Mouse (Mus musculus) urinary bladder, postnatal 10 days (tissue): Measurements from ENCODE around the gene Gm17657.
"Not testable (repeated sequence)": the region's sequence is repeated elsewhere in the genome, so short reads cannot be mapped to it uniquely, and the experiment has no call there.

ENCODE experiments used
- DNase-seq: peaks from one replicate; pipeline ENCODE4 v3.0.0; 2022; ENCODE audit warnings: low spot score

The Gm17657 gene

DNA sequence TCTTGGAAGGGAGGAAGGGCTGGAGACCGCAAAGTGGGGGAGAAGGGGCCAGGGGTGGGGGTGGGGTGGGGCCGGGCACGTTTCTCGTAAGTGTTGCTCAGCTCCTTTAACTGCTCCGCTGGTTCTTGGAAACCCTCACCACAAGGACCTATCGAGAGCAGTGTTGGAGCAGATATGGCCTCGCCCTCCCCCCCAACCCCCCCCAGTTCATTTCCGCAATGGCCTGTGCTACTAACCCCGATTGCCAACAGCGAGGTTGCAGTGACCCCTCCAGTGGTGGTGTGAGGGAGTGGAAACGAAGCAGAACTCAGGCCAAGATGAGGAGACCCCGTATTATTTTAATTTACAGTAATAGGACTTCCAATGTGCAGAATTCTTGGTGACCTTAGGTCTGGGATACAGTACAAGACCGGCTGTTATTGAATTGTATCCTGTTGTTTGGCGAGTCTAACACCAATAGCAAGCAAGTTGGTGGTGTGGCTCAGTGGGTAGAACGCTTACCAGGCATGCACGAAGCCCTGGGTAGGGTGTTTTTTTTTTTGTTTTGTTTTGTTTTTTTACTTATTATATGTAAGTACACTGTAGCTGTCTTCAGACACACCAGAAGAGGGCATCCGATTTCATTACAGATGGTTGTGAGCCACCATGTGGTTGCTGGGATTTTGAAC lies 48.5 kb downstream of the Gm17657 start:
- DNase-seq = no peak

DNA sequence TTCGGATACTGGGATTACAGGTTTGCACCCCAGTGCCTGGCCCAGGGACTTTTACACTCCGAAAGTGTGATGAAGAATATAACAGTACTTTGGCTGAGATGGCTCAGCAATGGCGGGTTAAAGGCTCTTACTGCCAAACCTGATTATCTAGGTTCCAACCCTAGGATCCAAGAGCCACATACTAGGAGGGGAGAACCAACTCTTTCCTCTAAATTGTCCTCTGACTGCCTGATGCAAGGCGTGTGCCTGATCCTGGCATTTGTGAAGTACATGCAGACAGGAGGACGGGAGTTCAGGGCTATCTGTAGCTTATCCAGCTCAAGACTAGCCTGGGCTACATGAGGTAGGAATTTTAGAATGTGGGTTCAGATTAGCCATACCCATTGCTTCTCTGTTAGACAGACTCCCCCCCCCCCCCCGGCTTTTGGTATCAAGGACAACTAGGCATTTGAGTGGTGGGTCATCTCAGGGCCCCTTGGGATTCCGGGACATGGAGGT lies 49.1 kb downstream of the Gm17657 start:
- no peak for DNase-seq

DNA sequence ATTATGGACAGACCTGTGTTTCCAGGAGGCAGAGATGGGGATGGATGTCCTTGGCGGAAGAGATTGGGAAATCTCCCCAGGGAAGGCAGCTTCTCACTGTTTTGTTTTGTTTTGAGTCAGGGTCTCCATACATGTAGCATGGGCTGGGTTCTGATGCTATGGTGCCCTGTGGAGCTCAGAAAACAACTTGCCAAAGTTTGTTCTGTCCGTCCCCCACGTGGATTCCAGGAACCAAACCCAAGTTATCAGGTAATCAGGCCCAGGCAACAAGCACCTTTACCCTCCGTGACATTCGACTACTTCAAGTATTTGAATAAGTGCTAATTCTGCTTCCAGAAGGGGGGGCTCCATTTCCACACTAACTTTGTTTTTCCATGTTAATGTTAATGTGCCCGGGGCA lies 49.9 kb downstream of the Gm17657 start:
- DNase-seq = no peak

DNA sequence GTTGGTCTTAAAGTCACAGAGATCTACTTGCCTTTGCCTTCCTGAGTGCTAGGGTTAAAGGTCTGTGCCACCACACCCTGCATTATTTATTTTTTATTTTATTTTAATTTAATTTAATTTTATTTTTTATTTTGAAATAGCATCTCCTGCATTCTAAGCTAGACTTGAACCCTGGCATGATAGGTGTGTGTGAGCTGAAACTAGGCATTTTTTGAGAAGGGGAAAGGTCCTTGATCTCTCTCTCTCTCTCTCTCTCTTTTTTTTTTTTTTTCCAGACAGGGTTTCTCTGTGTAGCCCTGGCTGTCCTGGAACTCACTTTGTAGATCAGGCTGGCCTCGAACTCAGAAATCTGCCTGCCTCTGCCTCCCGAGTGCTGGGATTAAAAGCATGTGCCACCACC lies 50.5 kb downstream of the Gm17657 start:
- DNase-seq = not testable (repeated sequence)

DNA sequence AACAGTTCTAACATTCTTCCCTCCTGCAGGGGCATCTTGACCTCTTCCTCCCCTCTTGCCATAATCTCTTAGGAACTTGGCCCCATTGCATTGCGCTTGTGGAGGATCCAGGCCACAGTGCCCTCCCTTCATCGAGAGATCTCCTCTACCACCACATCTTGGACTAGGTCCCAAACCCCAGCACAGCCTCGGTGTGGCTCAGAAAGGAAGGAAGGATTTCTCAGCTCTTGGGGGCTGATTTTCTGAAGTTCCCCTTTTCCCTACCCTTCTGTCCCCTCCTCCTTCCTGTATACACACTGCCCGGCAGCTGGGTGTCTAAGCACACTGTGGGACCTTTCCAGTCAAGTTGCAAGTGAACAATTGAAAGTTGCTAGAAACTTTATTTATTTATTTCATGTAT lies 51.4 kb downstream of the Gm17657 start:
- no peak for DNase-seq

DNA sequence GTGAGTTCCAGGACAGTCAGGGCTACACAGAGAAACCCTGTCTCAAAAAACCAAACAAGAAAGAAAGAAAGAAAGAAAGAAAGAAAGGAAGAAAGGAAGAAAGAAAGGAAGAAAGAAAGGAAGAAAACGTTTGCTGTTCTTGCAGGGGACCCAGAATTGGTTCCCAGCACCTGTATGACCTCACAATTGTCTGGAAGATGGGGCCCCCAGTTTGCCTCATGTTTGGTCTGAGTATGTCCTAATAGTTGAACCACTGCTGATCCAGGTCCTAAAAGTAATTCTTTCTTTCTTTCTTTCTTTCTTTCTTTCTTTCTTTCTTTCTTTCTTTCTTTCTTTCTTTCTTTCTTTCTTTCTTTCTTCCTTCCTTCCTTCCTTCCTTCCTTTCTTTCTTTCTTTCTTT lies 52.0 kb downstream of the Gm17657 start:
- DNase-seq = not testable (repeated sequence)

DNA sequence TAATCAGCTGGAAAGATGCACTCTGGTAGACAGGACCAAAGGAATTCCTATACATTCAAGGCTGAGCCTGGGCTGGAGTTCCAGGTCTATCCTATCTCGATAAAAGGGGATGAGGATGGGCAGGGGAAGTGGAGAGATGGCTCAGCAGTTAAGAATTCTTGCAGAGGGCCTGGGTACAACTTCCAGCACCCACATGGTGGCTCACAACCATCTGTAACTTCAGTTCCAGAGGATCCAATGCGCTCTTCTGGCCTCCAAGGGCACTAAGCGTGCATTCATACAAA lies 52.4 kb downstream of the Gm17657 start:
- DNase-seq = no peak

DNA sequence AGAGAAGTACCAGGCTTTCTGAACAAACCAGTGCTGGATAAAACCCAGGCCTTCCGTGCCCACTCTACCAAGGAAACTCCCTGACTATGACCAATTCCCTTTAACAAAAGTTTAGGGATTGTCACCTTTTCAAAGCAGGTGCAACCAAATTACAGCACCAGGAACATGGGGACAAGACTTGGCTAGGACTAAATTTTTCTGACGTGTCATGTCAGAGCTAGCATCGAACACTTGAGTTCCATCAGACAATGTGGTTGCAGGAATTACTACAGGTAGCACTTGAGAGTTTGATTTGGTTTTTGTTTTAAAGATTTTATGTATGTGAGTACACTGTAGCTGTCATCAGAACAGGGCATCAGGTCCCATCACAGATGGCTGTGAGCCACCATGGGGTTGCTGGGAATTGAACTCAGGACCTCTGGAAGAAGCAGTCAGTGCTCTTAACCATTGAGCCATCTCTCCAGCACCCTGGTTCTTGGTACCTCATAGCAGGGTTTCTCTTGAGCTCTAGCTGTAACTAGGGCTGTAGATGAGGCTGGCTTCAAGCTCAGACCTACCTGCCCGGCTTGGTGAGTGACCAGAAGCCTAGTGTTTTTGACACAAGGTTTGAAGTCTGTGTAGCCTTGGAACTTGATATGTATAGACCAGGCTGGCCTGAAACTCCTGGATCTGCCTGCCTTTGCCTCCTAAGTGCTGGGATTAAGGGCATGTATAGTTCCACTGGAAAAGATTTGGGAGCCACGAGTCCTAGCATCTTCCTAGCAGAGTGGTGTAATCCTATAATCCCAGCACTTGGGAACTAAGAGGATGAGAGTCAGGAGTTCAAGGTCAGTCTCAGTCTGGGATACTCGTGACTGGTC lies 53.0 kb downstream of the Gm17657 start:
- DNase-seq = no peak

DNA sequence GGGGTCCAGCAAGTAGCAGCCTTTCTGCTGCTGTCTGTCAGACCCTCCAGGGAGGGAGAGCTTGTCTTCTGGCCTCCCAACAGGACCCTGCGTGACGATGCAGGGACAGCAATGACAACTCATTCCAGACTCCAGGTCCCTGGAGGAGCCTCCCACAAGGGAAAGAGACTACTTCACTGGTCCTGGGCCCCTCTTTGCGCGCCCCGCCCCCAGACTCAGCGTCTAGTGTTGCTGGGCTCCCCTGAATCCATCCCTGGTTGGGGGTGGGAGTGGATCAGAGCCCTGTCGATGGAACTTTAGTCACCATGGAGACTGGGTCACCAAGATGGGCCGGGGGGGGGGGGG lies 54.7 kb downstream of the Gm17657 start:
- DNase-seq = no peak

DNA sequence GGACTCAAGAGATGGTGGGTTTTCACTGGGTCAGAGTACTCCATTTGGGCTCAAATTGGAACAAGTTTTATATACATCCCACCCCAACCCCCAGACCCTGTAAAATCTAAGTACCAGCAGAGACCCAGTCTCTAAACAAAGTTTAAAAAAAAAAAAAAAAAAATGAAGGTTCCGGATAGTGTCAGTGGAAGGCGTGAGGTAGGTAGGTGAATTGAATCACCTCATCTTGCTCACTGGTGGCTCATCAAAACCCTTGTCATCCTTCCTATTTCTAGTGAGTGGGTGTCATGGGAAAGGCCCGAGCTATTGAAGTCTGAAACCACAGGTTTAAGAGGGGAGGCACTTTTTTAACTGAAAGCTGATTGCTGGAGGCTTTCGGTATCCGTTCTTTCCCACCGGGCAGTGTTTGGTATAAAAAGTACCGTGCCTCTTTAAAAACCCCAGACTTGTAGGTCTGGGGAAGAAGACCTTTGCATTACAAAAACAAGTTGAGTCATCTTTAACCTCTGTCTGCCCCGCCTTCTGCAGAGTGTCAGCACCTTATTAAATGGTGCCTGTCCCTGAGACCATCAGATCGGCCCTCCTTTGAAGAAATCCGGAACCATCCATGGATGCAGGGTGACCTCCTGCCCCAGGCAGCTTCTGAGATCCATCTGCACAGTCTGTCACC lies 55.2 kb downstream of the Gm17657 start:
- no peak for DNase-seq

DNA sequence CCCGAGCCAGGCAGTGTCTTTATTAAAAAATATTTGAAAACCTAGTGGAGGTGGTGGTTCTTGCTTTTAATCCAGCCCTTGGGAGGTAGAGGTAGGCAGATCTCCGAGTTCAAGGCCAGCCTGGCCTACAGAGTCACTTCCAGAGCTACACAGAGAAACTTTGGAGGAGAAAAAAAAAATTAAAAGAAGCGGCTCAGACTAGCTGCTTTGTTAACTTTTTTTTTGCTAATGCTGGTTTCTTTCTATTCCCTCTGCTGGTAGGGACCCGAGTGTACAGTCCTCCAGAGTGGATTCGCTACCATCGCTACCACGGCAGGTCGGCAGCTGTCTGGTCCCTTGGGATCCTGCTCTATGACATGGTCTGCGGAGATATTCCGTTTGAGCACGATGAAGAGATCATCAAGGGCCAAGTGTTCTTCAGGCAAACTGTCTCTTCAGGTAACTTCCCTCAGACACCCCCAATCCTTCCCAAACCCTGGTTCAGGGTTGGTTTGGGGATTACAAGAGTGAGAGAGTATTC lies 55.9 kb downstream of the Gm17657 start:
- no peak for DNase-seq

DNA sequence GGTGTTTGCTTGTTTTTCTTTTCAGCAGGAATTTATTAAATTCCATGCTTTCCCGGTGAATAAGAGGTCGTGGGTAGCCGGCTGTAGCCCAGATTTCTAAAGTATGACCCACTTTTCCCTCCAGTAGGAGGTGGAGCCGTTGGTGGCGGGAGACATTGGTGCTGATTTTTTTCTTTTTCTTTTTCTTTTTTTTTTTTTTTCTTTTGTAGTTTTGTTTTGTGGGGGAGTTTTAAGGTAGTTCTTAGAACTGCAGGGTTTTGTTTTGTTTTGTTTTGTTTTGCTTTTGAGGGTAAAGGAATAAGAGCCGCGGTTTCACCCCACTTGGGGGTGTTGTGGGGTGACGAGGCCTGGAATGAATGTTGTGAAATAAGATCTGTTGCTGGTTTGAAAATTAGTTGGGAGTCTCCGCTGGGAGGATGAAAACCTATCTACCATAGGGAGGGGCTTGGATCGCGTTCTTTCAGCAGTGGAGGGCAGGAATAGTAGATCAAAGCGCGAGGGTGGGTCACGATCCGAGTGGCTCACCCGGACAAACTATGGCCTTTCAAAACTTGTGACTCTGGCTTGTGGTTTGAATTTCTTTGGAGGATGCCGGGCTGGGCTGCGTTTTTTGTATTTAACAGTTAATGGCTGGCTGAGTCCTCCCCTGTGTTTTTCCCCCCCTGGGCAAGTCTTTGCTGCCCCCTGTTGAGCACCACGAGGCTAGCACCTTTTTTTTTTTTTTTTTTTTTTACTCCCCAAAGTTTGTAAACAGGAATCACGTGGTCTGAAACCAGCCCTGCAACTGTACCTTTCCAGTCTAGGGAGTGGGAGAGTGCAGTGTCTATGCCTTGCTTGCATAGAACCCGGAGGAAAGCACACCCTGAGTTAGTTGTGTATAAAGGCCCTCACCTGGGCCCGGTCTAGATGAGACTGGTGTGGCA lies 56.9 kb downstream of the Gm17657 start:
- DNase-seq = peak; percentile 30

DNA sequence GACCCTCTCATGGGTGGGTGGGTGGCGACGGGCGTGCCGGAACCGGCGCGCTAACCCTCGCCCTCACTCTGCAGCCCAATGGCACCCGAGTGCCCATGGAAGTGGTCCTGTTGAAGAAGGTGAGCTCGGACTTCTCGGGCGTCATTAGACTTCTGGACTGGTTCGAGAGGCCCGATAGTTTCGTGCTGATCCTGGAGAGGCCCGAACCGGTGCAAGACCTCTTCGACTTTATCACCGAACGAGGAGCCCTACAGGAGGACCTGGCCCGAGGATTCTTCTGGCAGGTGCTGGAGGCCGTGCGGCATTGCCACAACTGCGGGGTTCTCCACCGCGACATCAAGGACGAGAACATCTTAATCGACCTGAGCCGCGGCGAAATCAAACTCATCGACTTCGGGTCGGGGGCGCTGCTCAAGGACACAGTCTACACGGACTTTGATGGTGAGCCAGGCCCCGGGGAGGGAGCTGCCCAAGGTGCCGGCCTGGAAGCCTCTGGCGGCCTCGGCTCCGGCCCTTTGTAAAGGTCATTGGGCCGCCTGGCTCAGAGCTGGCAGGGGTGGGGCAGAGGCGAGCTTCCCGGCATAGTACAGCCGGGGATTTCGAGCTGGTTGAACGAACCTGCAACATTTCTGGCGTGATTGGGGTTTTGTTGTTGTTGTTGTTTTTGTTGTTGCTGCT lies 57.7 kb downstream of the Gm17657 start:
- no peak for DNase-seq

DNA sequence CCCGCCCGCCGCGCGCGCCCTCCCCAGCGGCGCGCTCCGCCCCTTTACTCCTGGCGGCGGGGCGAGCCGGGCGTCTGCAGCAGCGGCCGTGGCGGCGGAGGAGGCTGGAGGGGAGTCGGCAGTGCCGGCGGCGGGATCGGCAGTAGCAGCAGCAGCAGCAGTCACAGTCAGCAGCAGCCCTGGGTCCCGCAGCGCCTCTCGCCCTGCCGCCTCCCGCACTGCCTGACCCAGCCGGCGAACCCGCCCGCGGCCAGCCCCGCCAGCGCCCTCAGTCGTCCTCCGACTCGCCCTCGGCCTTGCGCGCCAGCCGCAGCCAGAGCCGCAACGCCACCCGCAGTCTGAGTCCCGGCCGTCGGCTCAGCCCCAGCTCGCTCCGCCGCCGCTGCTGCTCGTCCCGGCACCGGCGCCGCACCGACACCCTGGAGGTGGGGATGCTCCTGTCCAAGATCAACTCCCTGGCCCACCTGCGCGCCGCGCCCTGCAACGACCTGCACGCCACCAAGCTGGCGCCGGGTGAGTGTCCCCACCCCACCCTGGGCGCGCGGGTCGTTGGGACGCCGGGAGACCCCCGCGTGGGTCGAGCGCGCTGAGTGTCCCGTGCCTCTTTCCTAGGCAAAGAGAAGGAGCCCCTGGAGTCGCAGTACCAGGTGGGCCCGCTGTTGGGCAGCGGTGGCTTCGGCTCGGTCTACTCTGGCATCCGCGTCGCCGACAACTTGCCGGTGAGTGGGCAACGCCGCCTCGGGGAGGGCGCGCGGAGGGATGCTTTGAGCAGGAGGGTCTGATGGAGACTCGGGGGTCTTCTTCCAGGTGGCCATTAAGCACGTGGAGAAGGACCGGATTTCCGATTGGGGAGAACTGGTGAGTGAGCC lies 58.5 kb downstream of the Gm17657 start, which contains the start of gene Pim1:
Gene Pim1, plus strand, starts transcription at position 41 of the 869 bp plus-strand sequence.
- DNase-seq = no peak

DNA sequence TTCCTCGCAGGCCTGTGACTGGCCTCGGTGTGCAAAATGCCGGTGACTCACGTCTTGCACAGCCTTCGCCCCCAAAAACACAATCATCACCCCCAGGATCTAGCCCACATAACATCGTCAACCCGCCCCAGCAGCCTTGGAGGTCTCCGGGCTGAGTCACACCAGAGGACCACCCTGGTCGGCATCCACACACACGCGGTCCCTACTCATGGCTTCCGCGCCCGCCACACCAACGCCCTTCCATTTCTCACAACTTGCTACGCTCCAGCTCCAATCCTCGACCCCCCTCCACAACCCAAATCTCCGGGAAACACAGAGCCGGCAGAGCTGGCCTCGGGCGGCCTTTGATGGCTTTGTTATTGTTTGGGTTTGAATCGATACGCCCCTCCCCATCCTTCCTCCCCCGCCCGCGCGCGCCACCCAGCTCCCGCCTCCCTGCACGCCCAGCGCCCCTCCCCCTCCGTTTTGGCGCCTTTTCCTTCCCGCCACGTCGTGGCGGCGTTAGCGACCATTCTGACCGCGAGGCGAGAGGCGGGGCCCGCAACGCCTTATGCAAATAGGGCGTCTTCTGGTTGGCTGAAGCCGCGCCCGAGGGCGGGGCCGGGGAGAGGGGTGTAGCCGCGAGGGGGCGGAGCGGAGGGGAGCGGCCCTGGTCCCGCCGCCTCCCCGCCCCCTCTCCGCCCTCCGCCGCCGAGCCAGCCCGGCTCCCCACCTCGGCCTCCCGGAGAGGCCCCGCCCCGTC lies 59.3 kb downstream of the Gm17657 start:
- peak; percentile 98 for DNase-seq

DNA sequence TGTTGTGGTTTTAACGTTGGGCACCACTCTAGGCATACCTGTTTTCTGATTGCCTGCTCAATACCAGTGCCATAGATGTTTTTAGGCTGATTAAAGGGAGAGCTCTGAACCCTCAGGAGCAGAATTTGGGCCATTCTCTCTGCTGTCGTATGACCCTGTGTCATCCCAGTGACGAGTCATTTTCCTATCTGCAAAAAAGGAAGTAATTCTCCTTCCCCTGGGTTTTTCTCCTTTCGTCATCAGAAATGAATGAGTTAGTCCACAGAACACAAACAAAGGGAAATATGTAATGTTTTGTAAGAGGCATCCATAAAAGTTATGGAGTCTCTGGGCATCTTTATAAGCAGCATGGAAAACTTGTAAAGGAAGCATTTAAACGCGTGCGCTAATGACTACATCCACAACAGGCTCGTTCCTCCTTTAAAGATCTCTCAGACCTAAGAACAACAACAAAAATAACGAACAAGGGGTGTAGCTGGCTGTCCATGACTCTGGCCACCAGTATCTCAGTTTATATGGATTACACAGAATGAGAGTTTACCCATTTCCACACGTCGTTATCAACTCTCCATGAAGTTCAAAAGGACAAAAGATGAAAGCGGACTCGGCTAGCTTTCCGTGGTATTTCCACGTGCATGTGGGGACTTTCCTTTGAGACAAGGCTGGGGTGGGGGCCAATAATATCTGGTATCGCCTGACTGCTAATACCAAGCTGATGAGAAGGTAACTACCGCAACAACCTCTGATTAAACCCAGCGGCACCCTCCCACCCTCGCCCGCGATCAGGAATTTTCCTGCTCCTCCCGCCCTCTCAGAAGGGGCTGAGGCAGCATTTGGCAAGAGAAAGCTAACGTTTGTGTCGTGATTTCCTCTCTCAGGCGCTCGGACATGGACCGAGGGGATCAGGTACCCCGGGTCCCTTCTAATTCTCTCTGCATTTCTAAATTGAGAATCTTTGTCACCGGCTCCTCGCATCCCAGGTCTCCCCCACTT lies 60.2 kb downstream of the Gm17657 start:
- no peak for DNase-seq

DNA sequence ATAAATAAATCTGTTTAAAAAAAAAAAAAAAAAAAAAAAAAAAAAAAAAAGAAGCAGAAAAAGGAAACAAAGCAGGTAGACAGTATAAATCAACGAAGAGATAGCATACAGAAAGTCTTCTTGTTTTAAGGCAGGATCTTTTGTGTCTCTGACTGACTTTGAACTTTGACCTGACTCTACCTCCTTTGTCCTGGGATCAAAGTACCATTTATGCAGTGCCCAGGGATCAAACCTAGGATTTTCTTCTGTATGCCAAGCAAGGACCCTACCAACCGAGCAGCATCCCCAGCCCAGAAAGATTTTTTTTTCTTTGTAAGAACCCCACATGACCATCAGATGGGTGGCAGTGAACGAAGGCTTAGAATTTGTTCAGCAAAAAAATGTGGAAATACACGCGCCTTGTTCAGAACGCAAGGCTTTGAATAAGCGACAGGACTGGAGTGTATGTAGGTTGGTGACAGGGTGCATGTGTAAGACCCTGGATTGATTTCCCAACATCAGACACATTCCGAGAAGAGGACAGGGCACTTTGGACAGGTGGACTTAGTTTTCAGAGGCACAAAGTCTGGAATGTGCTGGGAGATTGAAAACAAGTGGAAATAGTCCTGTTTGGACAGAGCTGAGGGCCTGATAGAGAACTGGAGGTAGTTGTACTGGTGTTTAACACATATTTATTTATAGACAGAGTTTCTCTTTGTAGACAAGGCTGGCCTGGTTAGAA lies 61.0 kb downstream of the Gm17657 start:
- DNase-seq = no peak
